Mouse (Mus musculus) lung, embryonic 16.5 days (tissue): Measurements from ENCODE around the gene Defb30. TPM values are rescaled to one million over a fixed set of nuclear protein-coding genes. Genes with fewer than 3 reads are reported as not detected.

Source experiments
- ATAC-seq: fragments of 200-750 bp; cut with Nextera tagmentation; 2 replicates; pipeline ENCODE4 v1.8.0; 2017; ENCODE audit warnings: low read depth, mild to moderate bottlenecking, moderate library complexity
- H3K27ac ChIP-seq: fragments of 300-500 bp; sonication (generic); 2 replicates; pipeline ENCODE4 v1.5.1; 2014; ENCODE audit warnings: mild to moderate bottlenecking, control low read depth, low read length
- H3K27me3 ChIP-seq: fragments of 300-500 bp; sonication (generic); 2 replicates; pipeline ENCODE4 v1.6.1; 2014; ENCODE audit warnings: low read depth, low read length, mixed read lengths; ENCODE audit not compliant: control insufficient read depth, insufficient read depth
- H3K36me3 ChIP-seq: fragments of 300-500 bp; sonication (generic); 2 replicates; pipeline ENCODE4 v1.6.1; 2014; ENCODE audit warnings: low read length; ENCODE audit not compliant: control insufficient read depth, insufficient read depth
- H3K4me1 ChIP-seq: fragments of 300-500 bp; sonication (generic); replicated peaks from 2 replicates; pipeline ENCODE4 v1.6.1; 2014; ENCODE audit warnings: low read length, mixed read lengths; ENCODE audit not compliant: control insufficient read depth, insufficient read depth
- H3K4me2 ChIP-seq: fragments of 300-500 bp; sonication (generic); 2 replicates; pipeline ENCODE4 v1.6.1; 2014; ENCODE audit warnings: low read depth, low read length, control low read depth
- H3K4me3 ChIP-seq: fragments of 300-500 bp; sonication (generic); 2 replicates; pipeline ENCODE4 v1.5.1; 2014; ENCODE audit warnings: mild to moderate bottlenecking, low read length, control low read depth
- H3K9ac ChIP-seq: fragments of 300-500 bp; sonication (generic); 2 replicates; pipeline ENCODE4 v1.6.1; 2014; ENCODE audit warnings: low read length, control low read depth
- H3K9me3 ChIP-seq: fragments of 300-500 bp; sonication (generic); 2 replicates; pipeline ENCODE4 v1.6.1; 2016; ENCODE audit warnings: low read length; ENCODE audit not compliant: control insufficient read depth
- WGBS: fragments of 180-500 bp; shearing (Covaris S2); extraction: QIAGEN DNeasy Blood & Tissue Kit; methylation state at CpG from one replicate; pipeline ENCODE4 v1.1.7; 2014; 5-methylcytosine and 5-hydroxymethylcytosine counted together
- polyA plus RNA-seq: library from polyadenylated mRNA; unstranded; fragments of >200 nt; fragmentation: Nextera tagmentation; extraction: Ambion mirVana; gene quantifications from 2 replicates; pipeline ENCODE4 v1.2.1, GENCODE M21; 2015

The Defb30 gene
- polyA plus RNA-seq, 1 experiment from 2014 or later, result not detected

GRCm38 (mm10) chr14:63020524-63021156, 29.1 kb downstream of the Defb30 start:
- Histone ChIP-seq H3K36me3 (no peaks in the 10 kb centered on the region), H3K9ac (no peak overlapping the region), H3K27ac (no peak overlapping the region), H3K4me3 (no peak overlapping the region), H3K4me1 (no peaks in the 10 kb centered on the region), H3K4me2 (no peak overlapping the region), H3K9me3 (no peaks in the 10 kb centered on the region), H3K27me3 (no peaks in the 10 kb centered on the region)
- WGBS, result 48% methylated on average over 6 of the region's 6 CpGs
- ATAC-seq, result no peak

GRCm38 (mm10) chr14:63014667-63015066, 35.1 kb downstream of the Defb30 start:
- Histone ChIP-seq H3K36me3 (no peaks in the 10 kb centered on the region), H3K4me1 (no peaks in the 10 kb centered on the region), H3K4me3 (no peak overlapping the region), H3K27me3 (no peaks in the 10 kb centered on the region), H3K27ac (no peak overlapping the region), H3K4me2 (no peak overlapping the region), H3K9me3 (no peaks in the 10 kb centered on the region), H3K9ac (no peak overlapping the region)
- WGBS, result 78% methylated on average over 4 of the region's 4 CpGs
- ATAC-seq, result no peak

GRCm38 (mm10) chr14:63013082-63013481, 36.7 kb downstream of the Defb30 start:
- H3K4me2 ChIP-seq, result no peak overlapping the region
- no peaks in the 10 kb centered on the region for H3K9me3 ChIP-seq
- no peak overlapping the region for H3K9ac ChIP-seq
- H3K4me1 ChIP-seq, result no peaks in the 10 kb centered on the region
- no peak overlapping the region for H3K4me3 ChIP-seq
- H3K27ac ChIP-seq, result no peak overlapping the region
- no peaks in the 10 kb centered on the region for H3K36me3 ChIP-seq
- 65% methylated on average over 4 of the region's 4 CpGs for WGBS
- H3K27me3 ChIP-seq, result no peaks in the 10 kb centered on the region
- ATAC-seq, result no peak

GRCm38 (mm10) chr14:63011471-63011870, 38.3 kb downstream of the Defb30 start, which contains the start of gene Defb43:
Gene Defb43 (plus strand): TSS chr14:63011771.
- Histone ChIP-seq H3K4me1 (no peaks in the 10 kb centered on the region), H3K9me3 (no peaks in the 10 kb centered on the region), H3K27me3 (no peaks in the 10 kb centered on the region), H3K27ac (no peak within 1 kb of the TSS), H3K4me3 (no peak within 1 kb of the TSS), H3K4me2 (no peak within 1 kb of the TSS), H3K36me3 (no peaks in the 10 kb centered on the region), H3K9ac (no peak within 1 kb of the TSS)
- 94% methylated on average over 5 of the region's 5 CpGs for WGBS
- ATAC-seq, result no peak

GRCm38 (mm10) chr14:63002588-63002987, 47.2 kb downstream of the Defb30 start:
- ATAC-seq, result 0 out of 2 replicates have a peak, but pooled peaks have one; percentile 28
- 27% methylated on average over 2 of the region's 2 CpGs for WGBS
- no peak overlapping the region for H3K27ac ChIP-seq

GRCm38 (mm10) chr14:62998977-62999376, 50.8 kb downstream of the Defb30 start:
- no peaks in the 10 kb centered on the region for H3K27me3 ChIP-seq
- no peak overlapping the region for H3K27ac ChIP-seq
- H3K4me2 ChIP-seq, result no peak overlapping the region
- H3K4me1 ChIP-seq, result no peaks in the 10 kb centered on the region
- no peaks in the 10 kb centered on the region for H3K9me3 ChIP-seq
- H3K36me3 ChIP-seq, result no peaks in the 10 kb centered on the region
- no peak overlapping the region for H3K9ac ChIP-seq
- WGBS, result 92% methylated on average over 4 of the region's 4 CpGs
- no peak for ATAC-seq
- H3K4me3 ChIP-seq, result no peak overlapping the region

More at GRCm38 (mm10) chr14:63002588-63002987, 47.2 kb downstream of the Defb30 start:
- H3K9me3 ChIP-seq, result no peaks in the 10 kb centered on the region
- H3K4me1 ChIP-seq, result no peaks in the 10 kb centered on the region
- H3K4me3 ChIP-seq, result no peak overlapping the region
- H3K27me3 ChIP-seq, result no peaks in the 10 kb centered on the region
- H3K9ac ChIP-seq, result no peak overlapping the region
- H3K36me3 ChIP-seq, result no peaks in the 10 kb centered on the region
- no peak overlapping the region for H3K4me2 ChIP-seq

- Histone ChIP-seq H3K27me3 (no peaks in the 10 kb centered on the region), H3K36me3 (no peaks in the 10 kb centered on the region), H3K9me3 (no peaks in the 10 kb centered on the region), H3K4me2 (no peak within 1 kb of the TSS), H3K4me1 (no peaks in the 10 kb centered on the region), H3K9ac (no peak within 1 kb of the TSS), H3K27ac (no peak within 1 kb of the TSS), H3K4me3 (no peak within 1 kb of the TSS)
- 83% methylated on average over 8 of the region's 8 CpGs for WGBS
- ATAC-seq, result no peak
These were observed 52.0 kb downstream of the Defb30 start, which contains the start of gene Defb47 for GRCm38 (mm10) chr14:62997777-62998176. Gene Defb47 (plus strand): TSS chr14:62998077.

- Histone ChIP-seq H3K36me3 (no peaks in the 10 kb centered on the region), H3K27me3 (no peaks in the 10 kb centered on the region), H3K4me2 (no peak overlapping the region), H3K4me3 (no peak overlapping the region), H3K27ac (no peak overlapping the region), H3K4me1 (no peaks in the 10 kb centered on the region), H3K9me3 (no peaks in the 10 kb centered on the region), H3K9ac (no peak overlapping the region)
- ATAC-seq, result no peak
- WGBS, result 72% methylated on average over 7 of the region's 7 CpGs
These were observed 57.8 kb downstream of the Defb30 start for GRCm38 (mm10) chr14:62991849-62992510.

GRCm38 (mm10) chr14:62991271-62991670, 58.5 kb downstream of the Defb30 start:
- Histone ChIP-seq H3K27ac (no peak overlapping the region), H3K9me3 (no peaks in the 10 kb centered on the region), H3K4me3 (no peak overlapping the region), H3K4me2 (no peak overlapping the region), H3K27me3 (no peaks in the 10 kb centered on the region), H3K4me1 (no peaks in the 10 kb centered on the region), H3K9ac (no peak overlapping the region), H3K36me3 (no peaks in the 10 kb centered on the region)
- WGBS, result 39% methylated on average over 3 of the region's 3 CpGs
- ATAC-seq, result 0 out of 2 replicates have a peak, but pooled peaks have one; percentile 47
